8 mouse cellular contexts compared by ENCODE assay signal in genomic region chr2:32834496-32834895, GRCm38 (mm10). TPM values are rescaled to one million over a fixed set of nuclear protein-coding genes. Genes with fewer than 3 reads are reported as not detected.
DNase-seq lines count a peak whose midpoint lies in the region; ATAC-seq lines count a peak whose summit lies in the region.

No protein-coding gene starts in this region.

- no peak overlapping the region for H3K4me3 ChIP-seq in midbrain, embryonic 12.5 days
- no peak overlapping the region for H3K4me3 ChIP-seq in midbrain, embryonic 15.5 days
- no peak overlapping the region for H3K4me3 ChIP-seq in embryonic facial prominence, embryonic 15.5 days (replicated peaks)
- H3K4me3 ChIP-seq in hindbrain, embryonic 16.5 days (ENCODE audit: low read length) = no peak overlapping the region
- H3K4me3 ChIP-seq in liver, embryonic 16.5 days (ENCODE audit: low read depth, low read length) = no peak overlapping the region

- H3K4me1 ChIP-seq in midbrain, embryonic 12.5 days = peaks cover 6% of the 10 kb centered on the region
- 0 out of 2 replicates have a peak, but pooled peaks cover 3% of the 10 kb centered on the region for H3K4me1 ChIP-seq in midbrain, embryonic 15.5 days
- H3K4me1 ChIP-seq in embryonic facial prominence, embryonic 15.5 days = peaks cover 18% of the 10 kb centered on the region
- peaks cover 10% of the 10 kb centered on the region for H3K4me1 ChIP-seq in hindbrain, embryonic 16.5 days (ENCODE audit: control insufficient read depth, insufficient read depth, low read depth, low read length)
- peaks cover 3% of the 10 kb centered on the region for H3K4me1 ChIP-seq in liver, embryonic 16.5 days (ENCODE audit: control insufficient read depth, low read depth, low read length)

- ATAC-seq in midbrain, embryonic 12.5 days (ENCODE audit: low FRiP score, low read depth) = no peak
- ATAC-seq in midbrain, embryonic 15.5 days (replicated peaks) = no peak
- ATAC-seq in embryonic facial prominence, embryonic 15.5 days (ENCODE audit: insufficient number of reproducible peaks, low FRiP score, low TSS enrichment, low read depth) = no peak
- ATAC-seq in hindbrain, embryonic 16.5 days = no peak
- peak; percentile 39; the same call in 1 of the 2 replicates for ATAC-seq in liver, embryonic 16.5 days (ENCODE audit: low read depth)

- WGBS in midbrain, embryonic 12.5 days = 61% methylated on average over 7 of the region's 7 CpGs
- 71% methylated on average over 7 of the region's 7 CpGs for WGBS in midbrain, embryonic 15.5 days
- WGBS in embryonic facial prominence, embryonic 15.5 days = 30% methylated on average over 7 of the region's 7 CpGs
- 63% methylated on average over 7 of the region's 7 CpGs for WGBS in hindbrain, embryonic 16.5 days
- 31% methylated on average over 7 of the region's 7 CpGs for WGBS in liver, embryonic 16.5 days (ENCODE audit: insufficient replicate concordance)

- H3K4me2 ChIP-seq in midbrain, embryonic 12.5 days (replicated peaks) = no peak overlapping the region
- no peak overlapping the region for H3K4me2 ChIP-seq in midbrain, embryonic 15.5 days
- H3K4me2 ChIP-seq in embryonic facial prominence, embryonic 15.5 days (replicated peaks) = peak overlapping the region; percentile 21; the same call in 1 of the 2 replicates
- H3K4me2 ChIP-seq in hindbrain, embryonic 16.5 days (ENCODE audit: low read length) = no peak overlapping the region
- H3K4me2 ChIP-seq in liver, embryonic 16.5 days (ENCODE audit: low read depth, low read length) = no peak overlapping the region

- no peaks in the 10 kb centered on the region for H3K36me3 ChIP-seq in midbrain, embryonic 12.5 days
- no peaks in the 10 kb centered on the region for H3K36me3 ChIP-seq in midbrain, embryonic 15.5 days (replicated peaks)
- H3K36me3 ChIP-seq in embryonic facial prominence, embryonic 15.5 days = no peaks in the 10 kb centered on the region
- H3K36me3 ChIP-seq in hindbrain, embryonic 16.5 days (ENCODE audit: control insufficient read depth, insufficient read depth, low read length) = no peaks in the 10 kb centered on the region
- H3K36me3 ChIP-seq in liver, embryonic 16.5 days (ENCODE audit: control insufficient read depth, insufficient read depth) = no peaks in the 10 kb centered on the region

- H3K27ac ChIP-seq in midbrain, embryonic 12.5 days (replicated peaks) = peak overlapping the region; percentile 20; the same call in 1 of the 2 replicates
- no peak overlapping the region for H3K27ac ChIP-seq in midbrain, embryonic 15.5 days
- peak overlapping the region; percentile 79 for H3K27ac ChIP-seq in embryonic facial prominence, embryonic 15.5 days (replicated peaks)
- H3K27ac ChIP-seq in hindbrain, embryonic 16.5 days (ENCODE audit: low read depth, low read length) = peak overlapping the region; percentile 61
- H3K27ac ChIP-seq in liver, embryonic 16.5 days (ENCODE audit: low read length) = peak overlapping the region; percentile 57

- DNase-seq in thymus, postnatal 4 days = peak; percentile 46
- no peak for DNase-seq in natural killer cell, adult 2 months (ENCODE audit: low spot score in 2 of 2)
- DNase-seq in embryo, embryonic 11 days = no peak

- no peak overlapping the region for H3K9ac ChIP-seq in midbrain, embryonic 12.5 days (replicated peaks)
- no peak overlapping the region for H3K9ac ChIP-seq in midbrain, embryonic 15.5 days
- no peak overlapping the region for H3K9ac ChIP-seq in embryonic facial prominence, embryonic 15.5 days
- no peak overlapping the region for H3K9ac ChIP-seq in hindbrain, embryonic 16.5 days (ENCODE audit: low read depth, low read length)
- H3K9ac ChIP-seq in liver, embryonic 16.5 days (ENCODE audit: low read depth, low read length) = no peak overlapping the region

- no peaks in the 10 kb centered on the region for H3K9me3 ChIP-seq in midbrain, embryonic 12.5 days
- no peaks in the 10 kb centered on the region for H3K9me3 ChIP-seq in midbrain, embryonic 15.5 days
- H3K9me3 ChIP-seq in embryonic facial prominence, embryonic 15.5 days (replicated peaks) = no peaks in the 10 kb centered on the region
- H3K9me3 ChIP-seq in hindbrain, embryonic 16.5 days (ENCODE audit: control insufficient read depth, low read length) = no peaks in the 10 kb centered on the region
- H3K9me3 ChIP-seq in liver, embryonic 16.5 days (replicated peaks; ENCODE audit: control insufficient read depth, low read length) = no peaks in the 10 kb centered on the region

- no peaks in the 10 kb centered on the region for H3K27me3 ChIP-seq in midbrain, embryonic 12.5 days
- H3K27me3 ChIP-seq in midbrain, embryonic 15.5 days (replicated peaks) = no peaks in the 10 kb centered on the region
- H3K27me3 ChIP-seq in embryonic facial prominence, embryonic 15.5 days = no peaks in the 10 kb centered on the region
- no peaks in the 10 kb centered on the region for H3K27me3 ChIP-seq in hindbrain, embryonic 16.5 days (replicated peaks; ENCODE audit: control insufficient read depth, insufficient read depth, low read length)
- no peaks in the 10 kb centered on the region for H3K27me3 ChIP-seq in liver, embryonic 16.5 days (ENCODE audit: control insufficient read depth, insufficient read depth, low read depth, low read length)

RNA-seq across cellular contexts. Expression of gene Stxbp1, which starts 12.5 kb away (rescaled TPM):
- polyA plus RNA-seq in midbrain, embryonic 12.5 days (2016; fragmentation: Nextera tagmentation; extraction: Ambion mirVana) = 80.3 and 83.2 TPM in 2 replicates
- polyA plus RNA-seq in midbrain, embryonic 15.5 days (2015; fragmentation: Nextera tagmentation; extraction: Ambion mirVana) = 324 and 330 TPM in 2 replicates
- 21.5 and 22.3 TPM in 2 replicates for polyA plus RNA-seq in embryonic facial prominence, embryonic 15.5 days (2015; fragmentation: Nextera tagmentation; extraction: Ambion mirVana)
- polyA plus RNA-seq in hindbrain, embryonic 16.5 days (2015; fragmentation: Nextera tagmentation; extraction: Ambion mirVana) = 357 and 362 TPM in 2 replicates
- 2.6 and 2.9 TPM in 2 replicates for polyA plus RNA-seq in liver, embryonic 16.5 days (2015; fragmentation: Nextera tagmentation; extraction: Ambion mirVana)

RNA-seq across cellular contexts. Expression of gene Fam129b, which starts 41.4 kb away (rescaled TPM):
- polyA plus RNA-seq in midbrain, embryonic 12.5 days (2016; fragmentation: Nextera tagmentation; extraction: Ambion mirVana) = 27.0 and 29.1 TPM in 2 replicates
- 29.7 and 31.3 TPM in 2 replicates for polyA plus RNA-seq in midbrain, embryonic 15.5 days (2015; fragmentation: Nextera tagmentation; extraction: Ambion mirVana)
- 103 and 111 TPM in 2 replicates for polyA plus RNA-seq in embryonic facial prominence, embryonic 15.5 days (2015; fragmentation: Nextera tagmentation; extraction: Ambion mirVana)
- polyA plus RNA-seq in hindbrain, embryonic 16.5 days (2015; fragmentation: Nextera tagmentation; extraction: Ambion mirVana) = 31.7 and 37.0 TPM in 2 replicates
- polyA plus RNA-seq in liver, embryonic 16.5 days (2015; fragmentation: Nextera tagmentation; extraction: Ambion mirVana) = 9.4 and 11.9 TPM in 2 replicates

RNA-seq across cellular contexts. Expression of gene Cfap157, which starts 50.3 kb away (rescaled TPM):
- 0.64 and 1.3 TPM in 2 replicates for polyA plus RNA-seq in midbrain, embryonic 12.5 days (2016; fragmentation: Nextera tagmentation; extraction: Ambion mirVana)
- polyA plus RNA-seq in midbrain, embryonic 15.5 days (2015; fragmentation: Nextera tagmentation; extraction: Ambion mirVana) = 1.0 and 1.2 TPM in 2 replicates
- polyA plus RNA-seq in embryonic facial prominence, embryonic 15.5 days (2015; fragmentation: Nextera tagmentation; extraction: Ambion mirVana) = 2.1 and 3.4 TPM in 2 replicates
- 0.75 and 1.1 TPM in 2 replicates for polyA plus RNA-seq in hindbrain, embryonic 16.5 days (2015; fragmentation: Nextera tagmentation; extraction: Ambion mirVana)
- 0.05 TPM in 1 of 2 replicates, not detected in the other for polyA plus RNA-seq in liver, embryonic 16.5 days (2015; fragmentation: Nextera tagmentation; extraction: Ambion mirVana)

RNA-seq across cellular contexts. Expression of gene Ptrh1, which starts 58.9 kb away (rescaled TPM):
- 2.6 and 4.6 TPM in 2 replicates for polyA plus RNA-seq in midbrain, embryonic 12.5 days (2016; fragmentation: Nextera tagmentation; extraction: Ambion mirVana)
- 5.9 and 6.1 TPM in 2 replicates for polyA plus RNA-seq in midbrain, embryonic 15.5 days (2015; fragmentation: Nextera tagmentation; extraction: Ambion mirVana)
- 6.7 and 7.0 TPM in 2 replicates for polyA plus RNA-seq in embryonic facial prominence, embryonic 15.5 days (2015; fragmentation: Nextera tagmentation; extraction: Ambion mirVana)
- 6.5 and 6.8 TPM in 2 replicates for polyA plus RNA-seq in hindbrain, embryonic 16.5 days (2015; fragmentation: Nextera tagmentation; extraction: Ambion mirVana)
- 1.2 TPM in 2 replicates for polyA plus RNA-seq in liver, embryonic 16.5 days (2015; fragmentation: Nextera tagmentation; extraction: Ambion mirVana)

RNA-seq across cellular contexts. Expression of gene Ttc16, which starts 59.1 kb away (rescaled TPM):
- polyA plus RNA-seq in midbrain, embryonic 12.5 days (2016; fragmentation: Nextera tagmentation; extraction: Ambion mirVana) = 0.20 and 0.43 TPM in 2 replicates
- 0.89 and 0.92 TPM in 2 replicates for polyA plus RNA-seq in midbrain, embryonic 15.5 days (2015; fragmentation: Nextera tagmentation; extraction: Ambion mirVana)
- 0.87 and 1.6 TPM in 2 replicates for polyA plus RNA-seq in embryonic facial prominence, embryonic 15.5 days (2015; fragmentation: Nextera tagmentation; extraction: Ambion mirVana)
- polyA plus RNA-seq in hindbrain, embryonic 16.5 days (2015; fragmentation: Nextera tagmentation; extraction: Ambion mirVana) = 0.53 and 0.60 TPM in 2 replicates
- polyA plus RNA-seq in liver, embryonic 16.5 days (2015; fragmentation: Nextera tagmentation; extraction: Ambion mirVana) = 0.07 and 0.11 TPM in 2 replicates
